Mouse (Mus musculus): ENCODE measurements around the gene Hal. TPM values are rescaled to one million over a fixed set of nuclear protein-coding genes. Genes with fewer than 3 reads are reported as not detected.
A peak's percentile ranks its signal among the peaks of the same experiment; 100 is the strongest.

Hal gene
- total and polyA plus RNA-seq, 3 experiments = 0.11 TPM; not detected in 2

- ATAC-seq (ENCODE audit: extremely low read depth, insufficient number of reproducible peaks, low FRiP score, poor library complexity, severe bottlenecking) (no peak), DNase-seq (ENCODE audit: low spot score) (no peak)
- H3K4me1 ChIP-seq (ENCODE audit: insufficient read depth, low read depth, low read length) = peaks cover 5% of the 10 kb centered on the region
- no peaks in the 10 kb centered on the region for H3K27me3 ChIP-seq (ENCODE audit: insufficient read depth, low read length)
- no peaks in the 10 kb centered on the region for H3K9me3 ChIP-seq (replicated peaks)
- no peak overlapping the region for H3K4me3 ChIP-seq (ENCODE audit: low read depth, low read length)
- peaks cover 79% of the 10 kb centered on the region for H3K36me3 ChIP-seq (replicated peaks)
- TF ChIP-seq TAL1 (conservative IDR thresholded peaks at IDR 0.05; ENCODE audit: low read depth, low read length) = no peak
- TF ChIP-seq GATA1 (IDR thresholded peaks at IDR 0.05; ENCODE audit: borderline replicate concordance, low read length) = no peak
- no peak for TF ChIP-seq CTCF (IDR thresholded peaks at IDR 0.05; ENCODE audit: low read depth, low read length)
- no peak for TF ChIP-seq GATA2 (IDR thresholded peaks at IDR 0.05; ENCODE audit: borderline replicate concordance, low read depth, low read length)
- TF ChIP-seq POLR2AphosphoS5 (IDR thresholded peaks at IDR 0.05; ENCODE audit: insufficient replicate concordance, low read depth, low read length) = no peak
Observed at GRCm38 (mm10) chr10:93460106-93460505, 28.5 kb upstream of the Hal start.

DNA sequence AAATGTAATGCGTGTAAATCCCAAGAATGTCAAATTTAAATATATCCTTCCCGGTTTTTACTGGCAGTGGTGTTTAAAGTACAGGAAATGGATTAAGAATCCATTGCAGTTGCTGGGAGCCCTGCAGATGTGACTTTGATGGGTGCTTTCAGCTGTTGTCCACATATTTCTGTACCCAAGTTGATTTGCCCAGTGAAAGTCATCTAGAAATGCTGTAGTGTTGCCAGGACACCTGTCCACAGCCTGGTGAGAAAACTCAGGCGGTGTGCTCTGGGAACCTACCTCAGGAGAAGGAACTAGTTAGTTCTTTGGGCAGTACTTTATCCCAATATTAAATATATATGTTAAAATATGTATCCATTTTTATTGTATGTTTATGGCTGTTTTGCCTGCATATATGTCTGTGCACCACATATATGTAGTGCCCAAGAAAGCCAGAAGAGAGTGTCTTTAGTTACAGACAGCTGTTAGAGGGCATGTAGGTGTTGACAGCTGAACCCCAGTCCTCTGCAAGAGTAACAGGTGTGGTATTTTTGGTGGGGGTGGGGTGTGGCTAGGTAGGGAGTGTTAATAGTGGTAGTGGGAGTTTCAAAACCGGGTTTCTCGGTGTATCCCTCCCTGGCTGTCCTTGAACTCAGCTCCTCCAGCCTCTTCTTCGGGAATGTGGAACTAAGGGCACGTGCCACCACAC lies 25.7 kb upstream of the Hal start:
- TF ChIP-seq GATA1 (IDR thresholded peaks at IDR 0.05; ENCODE audit: borderline replicate concordance, low read length) = no peak
- TF ChIP-seq POLR2AphosphoS5 (IDR thresholded peaks at IDR 0.05; ENCODE audit: insufficient replicate concordance, low read depth, low read length) = no peak
- TF ChIP-seq GATA2 (IDR thresholded peaks at IDR 0.05; ENCODE audit: borderline replicate concordance, low read depth, low read length) = no peak
- no peak for TF ChIP-seq CTCF (IDR thresholded peaks at IDR 0.05; ENCODE audit: low read depth, low read length)
- TF ChIP-seq TAL1 (conservative IDR thresholded peaks at IDR 0.05; ENCODE audit: low read depth, low read length) = no peak
- no peak for ATAC-seq (ENCODE audit: extremely low read depth, insufficient number of reproducible peaks, low FRiP score, poor library complexity, severe bottlenecking)
- Histone ChIP-seq H3K9me3 (replicated peaks) (no peaks in the 10 kb centered on the region), H3K4me1 (ENCODE audit: insufficient read depth, low read depth, low read length) (no peaks in the 10 kb centered on the region), H3K27me3 (ENCODE audit: insufficient read depth, low read length) (no peaks in the 10 kb centered on the region), H3K36me3 (replicated peaks) (peaks cover 92% of the 10 kb centered on the region), H3K4me3 (ENCODE audit: low read depth, low read length) (no peak overlapping the region)
- no peak for DNase-seq (ENCODE audit: low spot score)

- TF ChIP-seq GATA1 (IDR thresholded peaks at IDR 0.05; ENCODE audit: borderline replicate concordance, low read length) (no peak), TAL1 (conservative IDR thresholded peaks at IDR 0.05; ENCODE audit: low read depth, low read length) (no peak), GATA2 (IDR thresholded peaks at IDR 0.05; ENCODE audit: borderline replicate concordance, low read depth, low read length) (no peak), POLR2AphosphoS5 (IDR thresholded peaks at IDR 0.05; ENCODE audit: insufficient replicate concordance, low read depth, low read length) (no peak)
- Histone ChIP-seq H3K27me3 (ENCODE audit: insufficient read depth, low read length) (no peaks in the 10 kb centered on the region), H3K4me3 (ENCODE audit: low read depth, low read length) (no peak overlapping the region), H3K9me3 (replicated peaks) (no peaks in the 10 kb centered on the region), H3K36me3 (replicated peaks) (peaks cover 89% of the 10 kb centered on the region), H3K4me1 (ENCODE audit: insufficient read depth, low read depth, low read length) (no peaks in the 10 kb centered on the region)
- ATAC-seq (ENCODE audit: extremely low read depth, insufficient number of reproducible peaks, low FRiP score, poor library complexity, severe bottlenecking) = no peak
- DNase-seq (ENCODE audit: low spot score) = no peak
Observed at GRCm38 (mm10) chr10:93463611-93464010, 25.0 kb upstream of the Hal start.

DNA sequence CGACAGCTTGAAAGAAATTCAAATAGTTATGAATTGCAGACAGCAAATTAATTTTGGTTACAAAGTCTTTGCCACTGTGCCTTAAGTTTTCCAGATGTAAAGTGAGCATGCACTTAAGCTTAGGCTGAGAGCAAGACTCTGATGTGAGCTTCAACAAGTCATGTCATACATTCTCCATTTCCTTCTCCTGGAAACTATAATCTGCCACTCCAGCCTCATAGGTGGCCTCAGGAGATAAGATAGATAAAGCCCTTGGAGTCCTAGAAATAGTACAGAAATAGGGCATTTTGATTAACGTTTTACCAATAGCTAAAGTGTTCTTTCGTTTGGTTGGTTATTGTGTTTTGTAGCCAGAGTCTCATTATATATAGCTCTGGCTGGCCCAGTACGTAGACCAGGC lies 21.3 kb upstream of the Hal start:
- TF ChIP-seq GATA2 (IDR thresholded peaks at IDR 0.05; ENCODE audit: borderline replicate concordance, low read depth, low read length) = no peak
- TF ChIP-seq CTCF (IDR thresholded peaks at IDR 0.05; ENCODE audit: low read depth, low read length) = no peak
- TF ChIP-seq GATA1 (IDR thresholded peaks at IDR 0.05; ENCODE audit: borderline replicate concordance, low read length) = no peak
- TF ChIP-seq POLR2AphosphoS5 (IDR thresholded peaks at IDR 0.05; ENCODE audit: insufficient replicate concordance, low read depth, low read length) = no peak
- no peak for TF ChIP-seq TAL1 (conservative IDR thresholded peaks at IDR 0.05; ENCODE audit: low read depth, low read length)
- no peak overlapping the region for H3K4me3 ChIP-seq (ENCODE audit: low read depth, low read length)
- H3K27me3 ChIP-seq (ENCODE audit: insufficient read depth, low read length) = no peaks in the 10 kb centered on the region
- DNase-seq (ENCODE audit: low spot score) (no peak), ATAC-seq (ENCODE audit: extremely low read depth, insufficient number of reproducible peaks, low FRiP score, poor library complexity, severe bottlenecking) (no peak)
- H3K36me3 ChIP-seq (replicated peaks) = peaks cover 89% of the 10 kb centered on the region
- peaks cover 3% of the 10 kb centered on the region; the same call in 1 of the 2 replicates for H3K4me1 ChIP-seq (ENCODE audit: insufficient read depth, low read depth, low read length)
- no peaks in the 10 kb centered on the region for H3K9me3 ChIP-seq (replicated peaks)

- peaks cover 3% of the 10 kb centered on the region; the same call in 1 of the 2 replicates for H3K4me1 ChIP-seq (ENCODE audit: insufficient read depth, low read depth, low read length)
- no peak for ATAC-seq (ENCODE audit: extremely low read depth, insufficient number of reproducible peaks, low FRiP score, poor library complexity, severe bottlenecking)
- no peak overlapping the region for H3K4me3 ChIP-seq (ENCODE audit: low read depth, low read length)
- peaks cover 90% of the 10 kb centered on the region for H3K36me3 ChIP-seq (replicated peaks)
- no peak for DNase-seq (ENCODE audit: low spot score)
- TF ChIP-seq GATA2 (IDR thresholded peaks at IDR 0.05; ENCODE audit: borderline replicate concordance, low read depth, low read length) (no peak), GATA1 (IDR thresholded peaks at IDR 0.05; ENCODE audit: borderline replicate concordance, low read length) (no peak), TAL1 (conservative IDR thresholded peaks at IDR 0.05; ENCODE audit: low read depth, low read length) (no peak), POLR2AphosphoS5 (IDR thresholded peaks at IDR 0.05; ENCODE audit: insufficient replicate concordance, low read depth, low read length) (no peak), CTCF (IDR thresholded peaks at IDR 0.05; ENCODE audit: low read depth, low read length) (no peak)
- H3K9me3 ChIP-seq (replicated peaks) = no peaks in the 10 kb centered on the region
- no peaks in the 10 kb centered on the region for H3K27me3 ChIP-seq (ENCODE audit: insufficient read depth, low read length)
Observed at GRCm38 (mm10) chr10:93467791-93468190, 20.8 kb upstream of the Hal start.

DNA sequence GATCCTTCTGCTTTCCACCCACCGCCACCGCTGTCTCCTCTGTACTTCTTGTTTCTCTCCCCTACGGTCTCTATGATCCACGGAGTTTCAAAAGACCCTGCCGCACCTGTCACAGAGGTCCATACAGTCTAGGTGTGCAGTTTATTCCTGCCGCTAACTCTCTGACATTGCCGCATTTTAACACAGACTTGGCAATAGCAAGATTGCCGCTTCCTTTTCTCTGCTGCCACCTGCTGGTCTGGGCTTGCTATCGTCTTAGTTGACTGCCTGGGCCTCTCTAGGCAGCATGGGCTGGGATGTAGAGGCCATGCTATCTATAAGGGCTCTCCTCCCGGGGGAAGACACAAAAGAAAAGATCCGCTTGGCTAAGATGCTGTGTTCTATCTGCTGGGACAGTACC lies 17.2 kb upstream of the Hal start:
- ATAC-seq (ENCODE audit: extremely low read depth, insufficient number of reproducible peaks, low FRiP score, poor library complexity, severe bottlenecking) (peak; percentile 49; the same call in 1 of the 2 replicates), DNase-seq (ENCODE audit: low spot score) (peak; percentile 40)
- H3K4me1 ChIP-seq (ENCODE audit: insufficient read depth, low read depth, low read length) = peaks cover 3% of the 10 kb centered on the region; the same call in 1 of the 2 replicates
- no peak overlapping the region for H3K4me3 ChIP-seq (ENCODE audit: low read depth, low read length)
- no peaks in the 10 kb centered on the region for H3K27me3 ChIP-seq (ENCODE audit: insufficient read depth, low read length)
- no peaks in the 10 kb centered on the region for H3K9me3 ChIP-seq (replicated peaks)
- peaks cover 88% of the 10 kb centered on the region for H3K36me3 ChIP-seq (replicated peaks)
- TF ChIP-seq CTCF (IDR thresholded peaks at IDR 0.05; ENCODE audit: low read depth, low read length) (peak; percentile 74), GATA1 (IDR thresholded peaks at IDR 0.05; ENCODE audit: borderline replicate concordance, low read length) (no peak)

Measured in G1E (cell line).